Mouse (Mus musculus): ENCODE data around the gene Gmnn. TPM values are rescaled to one million over a fixed set of nuclear protein-coding genes. Genes with fewer than 3 reads are reported as not detected.

Gmnn gene
- polyA plus RNA-seq, 1 experiment from 2014 or later: 20.1 TPM

- Histone ChIP-seq H3K27ac (ENCODE audit: low read depth, low read length) (no peak overlapping the region), H3K36me3 (ENCODE audit: control insufficient read depth, insufficient read depth, low read length) (no peaks in the 10 kb centered on the region), H3K4me3 (ENCODE audit: low read length) (no peak overlapping the region), H3K4me1 (ENCODE audit: control insufficient read depth, insufficient read depth, low read depth, low read length) (no peaks in the 10 kb centered on the region), H3K27me3 (replicated peaks; ENCODE audit: control insufficient read depth, insufficient read depth, low read length) (no peaks in the 10 kb centered on the region), H3K4me2 (ENCODE audit: low read length) (no peak overlapping the region), H3K9ac (ENCODE audit: low read depth, low read length) (no peak overlapping the region), H3K9me3 (ENCODE audit: control insufficient read depth, low read length) (no peaks in the 10 kb centered on the region)
- 95% methylated on average over 8 of the region's 8 CpGs for WGBS
- ATAC-seq: no peak
These were observed 10.9 kb downstream of the Gmnn start for GRCm38 (mm10) chr13:24750807-24751206.

GRCm38 (mm10) chr13:24747823-24748222 is 13.9 kb downstream of the Gmnn start:
- no peak overlapping the region for H3K4me3 ChIP-seq (ENCODE audit: low read length)
- H3K9ac ChIP-seq (ENCODE audit: low read depth, low read length): no peak overlapping the region
- no peaks in the 10 kb centered on the region for H3K36me3 ChIP-seq (ENCODE audit: control insufficient read depth, insufficient read depth, low read length)
- no peaks in the 10 kb centered on the region for H3K9me3 ChIP-seq (ENCODE audit: control insufficient read depth, low read length)
- no peaks in the 10 kb centered on the region for H3K4me1 ChIP-seq (ENCODE audit: control insufficient read depth, insufficient read depth, low read depth, low read length)
- WGBS: 89% methylated on average over 3 of the region's 3 CpGs
- no peaks in the 10 kb centered on the region for H3K27me3 ChIP-seq (replicated peaks; ENCODE audit: control insufficient read depth, insufficient read depth, low read length)
- H3K27ac ChIP-seq (ENCODE audit: low read depth, low read length): no peak overlapping the region
- no peak for ATAC-seq
- H3K4me2 ChIP-seq (ENCODE audit: low read length): no peak overlapping the region

GRCm38 (mm10) chr13:24741028-24741427 is 20.7 kb downstream of the Gmnn start, which contains the start of gene Armh2:
TSS of gene Armh2 (plus strand) at chr13:24741232.
- H3K27ac ChIP-seq (ENCODE audit: low read depth, low read length): no peak within 1 kb of the TSS
- no peak within 1 kb of the TSS for H3K9ac ChIP-seq (ENCODE audit: low read depth, low read length)
- no peaks in the 10 kb centered on the region for H3K36me3 ChIP-seq (ENCODE audit: control insufficient read depth, insufficient read depth, low read length)
- H3K27me3 ChIP-seq (replicated peaks; ENCODE audit: control insufficient read depth, insufficient read depth, low read length): no peaks in the 10 kb centered on the region
- H3K9me3 ChIP-seq (ENCODE audit: control insufficient read depth, low read length): no peaks in the 10 kb centered on the region
- ATAC-seq: no peak
- no peak within 1 kb of the TSS for H3K4me3 ChIP-seq (ENCODE audit: low read length)
- H3K4me1 ChIP-seq (ENCODE audit: control insufficient read depth, insufficient read depth, low read depth, low read length): no peaks in the 10 kb centered on the region
- 86% methylated on average over 10 of the region's 10 CpGs for WGBS
- H3K4me2 ChIP-seq (ENCODE audit: low read length): no peak within 1 kb of the TSS

GRCm38 (mm10) chr13:24735608-24736131 is 26.1 kb downstream of the Gmnn start:
- Histone ChIP-seq H3K36me3 (ENCODE audit: control insufficient read depth, insufficient read depth, low read length) (peaks cover 2% of the 10 kb centered on the region; the same call in 1 of the 2 replicates), H3K4me3 (ENCODE audit: low read length) (no peak overlapping the region), H3K27me3 (replicated peaks; ENCODE audit: control insufficient read depth, insufficient read depth, low read length) (no peaks in the 10 kb centered on the region), H3K4me2 (ENCODE audit: low read length) (no peak overlapping the region), H3K27ac (ENCODE audit: low read depth, low read length) (no peak overlapping the region), H3K9ac (ENCODE audit: low read depth, low read length) (no peak overlapping the region), H3K4me1 (ENCODE audit: control insufficient read depth, insufficient read depth, low read depth, low read length) (no peaks in the 10 kb centered on the region), H3K9me3 (ENCODE audit: control insufficient read depth, low read length) (no peaks in the 10 kb centered on the region)
- 83% methylated on average over 6 of the region's 6 CpGs for WGBS
- no peak for ATAC-seq

- Histone ChIP-seq H3K36me3 (ENCODE audit: control insufficient read depth, insufficient read depth, low read length) (peaks cover 2% of the 10 kb centered on the region; the same call in 1 of the 2 replicates), H3K27ac (ENCODE audit: low read depth, low read length) (no peak overlapping the region), H3K4me2 (ENCODE audit: low read length) (no peak overlapping the region), H3K4me1 (ENCODE audit: control insufficient read depth, insufficient read depth, low read depth, low read length) (no peaks in the 10 kb centered on the region), H3K4me3 (ENCODE audit: low read length) (no peak overlapping the region), H3K27me3 (replicated peaks; ENCODE audit: control insufficient read depth, insufficient read depth, low read length) (no peaks in the 10 kb centered on the region), H3K9me3 (ENCODE audit: control insufficient read depth, low read length) (no peaks in the 10 kb centered on the region), H3K9ac (ENCODE audit: low read depth, low read length) (no peak overlapping the region)
- no peak for ATAC-seq
- WGBS: 82% methylated on average over 5 of the region's 5 CpGs
These were observed 27.2 kb downstream of the Gmnn start for GRCm38 (mm10) chr13:24734502-24734901.

- no peak overlapping the region for H3K4me3 ChIP-seq (ENCODE audit: low read length)
- no peak overlapping the region for H3K27ac ChIP-seq (ENCODE audit: low read depth, low read length)
- no peak for ATAC-seq
- H3K4me2 ChIP-seq (ENCODE audit: low read length): no peak overlapping the region
- no peaks in the 10 kb centered on the region for H3K9me3 ChIP-seq (ENCODE audit: control insufficient read depth, low read length)
- 93% methylated on average over 5 of the region's 5 CpGs for WGBS
- H3K9ac ChIP-seq (ENCODE audit: low read depth, low read length): no peak overlapping the region
- H3K27me3 ChIP-seq (replicated peaks; ENCODE audit: control insufficient read depth, insufficient read depth, low read length): no peaks in the 10 kb centered on the region
- H3K36me3 ChIP-seq (ENCODE audit: control insufficient read depth, insufficient read depth, low read length): peaks cover 2% of the 10 kb centered on the region
- no peaks in the 10 kb centered on the region for H3K4me1 ChIP-seq (ENCODE audit: control insufficient read depth, insufficient read depth, low read depth, low read length)
These were observed 32.6 kb downstream of the Gmnn start for GRCm38 (mm10) chr13:24729128-24729527.

- no peaks in the 10 kb centered on the region for H3K4me1 ChIP-seq (ENCODE audit: control insufficient read depth, insufficient read depth, low read depth, low read length)
- 54% methylated on average over 4 of the region's 4 CpGs for WGBS
- no peak overlapping the region for H3K27ac ChIP-seq (ENCODE audit: low read depth, low read length)
- no peak for ATAC-seq
- H3K9ac ChIP-seq (ENCODE audit: low read depth, low read length): no peak overlapping the region
- H3K27me3 ChIP-seq (replicated peaks; ENCODE audit: control insufficient read depth, insufficient read depth, low read length): no peaks in the 10 kb centered on the region
- H3K9me3 ChIP-seq (ENCODE audit: control insufficient read depth, low read length): no peaks in the 10 kb centered on the region
- no peak overlapping the region for H3K4me3 ChIP-seq (ENCODE audit: low read length)
- H3K36me3 ChIP-seq (ENCODE audit: control insufficient read depth, insufficient read depth, low read length): peaks cover 4% of the 10 kb centered on the region; the same call in 1 of the 2 replicates
- no peak overlapping the region for H3K4me2 ChIP-seq (ENCODE audit: low read length)
These were observed 37.3 kb downstream of the Gmnn start for GRCm38 (mm10) chr13:24724395-24724759.

- ATAC-seq: no peak
- H3K9ac ChIP-seq (ENCODE audit: low read depth, low read length): no peak overlapping the region
- H3K4me1 ChIP-seq (ENCODE audit: control insufficient read depth, insufficient read depth, low read depth, low read length): no peaks in the 10 kb centered on the region
These were observed 37.9 kb downstream of the Gmnn start for GRCm38 (mm10) chr13:24723699-24724394.

GRCm38 (mm10) chr13:24721502-24721901 is 40.2 kb downstream of the Gmnn start:
- Histone ChIP-seq H3K4me1 (ENCODE audit: control insufficient read depth, insufficient read depth, low read depth, low read length) (no peaks in the 10 kb centered on the region), H3K4me2 (ENCODE audit: low read length) (no peak overlapping the region), H3K27me3 (replicated peaks; ENCODE audit: control insufficient read depth, insufficient read depth, low read length) (no peaks in the 10 kb centered on the region), H3K9ac (ENCODE audit: low read depth, low read length) (no peak overlapping the region), H3K9me3 (ENCODE audit: control insufficient read depth, low read length) (no peaks in the 10 kb centered on the region), H3K27ac (ENCODE audit: low read depth, low read length) (no peak overlapping the region), H3K36me3 (ENCODE audit: control insufficient read depth, insufficient read depth, low read length) (peaks cover 6% of the 10 kb centered on the region; the same call in 1 of the 2 replicates), H3K4me3 (ENCODE audit: low read length) (no peak overlapping the region)
- 82% methylated on average over 10 of the region's 10 CpGs for WGBS
- no peak for ATAC-seq

More at GRCm38 (mm10) chr13:24723699-24724394, 37.9 kb downstream of the Gmnn start:
- Histone ChIP-seq H3K27me3 (replicated peaks; ENCODE audit: control insufficient read depth, insufficient read depth, low read length) (no peaks in the 10 kb centered on the region), H3K4me3 (ENCODE audit: low read length) (no peak overlapping the region), H3K9me3 (ENCODE audit: control insufficient read depth, low read length) (no peaks in the 10 kb centered on the region), H3K27ac (ENCODE audit: low read depth, low read length) (no peak overlapping the region), H3K36me3 (ENCODE audit: control insufficient read depth, insufficient read depth, low read length) (peaks cover 4% of the 10 kb centered on the region; the same call in 1 of the 2 replicates), H3K4me2 (ENCODE audit: low read length) (no peak overlapping the region)
- WGBS: 52% methylated on average over 8 of the region's 8 CpGs
